In genomic region chr7:136130666-136131239, GRCm38 (mm10) we compare ENCODE assay signal across 23 mouse cellular contexts.
DNase-seq lines count a peak whose midpoint lies in the region; ATAC-seq lines count a peak whose summit lies in the region.
"Had no signal": no experiment of that assay in that cellular context is flagged by ENCODE, and none has a peak within 500 bp of the region (broad histone marks: within the 10 kb centered on the region; RNA-seq: fewer than 3 reads in every experiment).

No protein-coding gene starts in this region.

- H3K36me3 ChIP-seq in kidney, embryonic 14.5 days (ENCODE audit: control insufficient read depth, insufficient read depth, low read length) = no peaks in the 10 kb centered on the region
- no peaks in the 10 kb centered on the region for H3K36me3 ChIP-seq in midbrain, embryonic 11.5 days (ENCODE audit: control insufficient read depth, insufficient read depth, low read length)
- H3K36me3 ChIP-seq in midbrain, embryonic 15.5 days (replicated peaks) = no peaks in the 10 kb centered on the region
- H3K36me3 ChIP-seq in midbrain, embryonic 14.5 days (ENCODE audit: control insufficient read depth, insufficient read depth, low read length) = no peaks in the 10 kb centered on the region
- H3K36me3 ChIP-seq in heart, embryonic 11.5 days (ENCODE audit: control insufficient read depth, insufficient read depth, low read length) = no peaks in the 10 kb centered on the region
- H3K36me3 ChIP-seq: forebrain, embryonic 12.5 days; hindbrain, embryonic 15.5 days; neural tube, embryonic 12.5 days; stomach, embryonic 15.5 days had no signal

- H3K9me3 ChIP-seq in kidney, embryonic 14.5 days (ENCODE audit: control insufficient read depth, low read length) = no peaks in the 10 kb centered on the region
- no peaks in the 10 kb centered on the region for H3K9me3 ChIP-seq in midbrain, embryonic 11.5 days (ENCODE audit: control insufficient read depth, low read length)
- H3K9me3 ChIP-seq in midbrain, embryonic 15.5 days = no peaks in the 10 kb centered on the region
- H3K9me3 ChIP-seq in midbrain, embryonic 14.5 days (ENCODE audit: control insufficient read depth, low read length) = no peaks in the 10 kb centered on the region
- no peaks in the 10 kb centered on the region for H3K9me3 ChIP-seq in heart, embryonic 11.5 days (replicated peaks; ENCODE audit: control insufficient read depth, low read length)
- H3K9me3 ChIP-seq: forebrain, embryonic 12.5 days; hindbrain, embryonic 15.5 days; neural tube, embryonic 12.5 days; stomach, embryonic 15.5 days had no signal

- no peak overlapping the region for H3K9ac ChIP-seq in kidney, embryonic 14.5 days (ENCODE audit: low read depth, low read length)
- no peak overlapping the region for H3K9ac ChIP-seq in midbrain, embryonic 11.5 days (ENCODE audit: low read length)
- no peak overlapping the region for H3K9ac ChIP-seq in midbrain, embryonic 15.5 days
- no peak overlapping the region for H3K9ac ChIP-seq in midbrain, embryonic 14.5 days (replicated peaks; ENCODE audit: low read length)
- no peak overlapping the region for H3K9ac ChIP-seq in heart, embryonic 11.5 days (ENCODE audit: low read depth, low read length)
- H3K9ac ChIP-seq: forebrain, embryonic 12.5 days; hindbrain, embryonic 15.5 days; lung, embryonic 14.5 days; neural tube, embryonic 12.5 days; stomach, embryonic 15.5 days had no signal

- no peaks in the 10 kb centered on the region for H3K4me1 ChIP-seq in kidney, embryonic 14.5 days (ENCODE audit: control insufficient read depth, insufficient read depth, low read length)
- peaks cover 15% of the 10 kb centered on the region for H3K4me1 ChIP-seq in midbrain, embryonic 11.5 days (ENCODE audit: control insufficient read depth, insufficient read depth, low read length)
- peaks cover 17% of the 10 kb centered on the region for H3K4me1 ChIP-seq in midbrain, embryonic 15.5 days
- H3K4me1 ChIP-seq in midbrain, embryonic 14.5 days (ENCODE audit: control insufficient read depth, insufficient read depth, low read length) = peaks cover 19% of the 10 kb centered on the region
- H3K4me1 ChIP-seq in heart, embryonic 11.5 days (ENCODE audit: control insufficient read depth, insufficient read depth, low read length) = peaks cover 3% of the 10 kb centered on the region; the same call in 1 of the 2 replicates
- H3K4me1 ChIP-seq: neural tube, embryonic 12.5 days; stomach, embryonic 15.5 days had no signal

- no peak overlapping the region for H3K4me3 ChIP-seq in kidney, embryonic 14.5 days (ENCODE audit: low read length)
- H3K4me3 ChIP-seq in midbrain, embryonic 11.5 days (ENCODE audit: low read depth, low read length) = no peak overlapping the region
- H3K4me3 ChIP-seq in midbrain, embryonic 15.5 days = no peak overlapping the region
- H3K4me3 ChIP-seq in midbrain, embryonic 14.5 days (replicated peaks; ENCODE audit: low read depth, low read length) = no peak overlapping the region
- no peak overlapping the region for H3K4me3 ChIP-seq in heart, embryonic 11.5 days (ENCODE audit: low read depth, low read length)
- H3K4me3 ChIP-seq: forebrain, embryonic 12.5 days; hindbrain, embryonic 15.5 days; neural tube, embryonic 12.5 days; stomach, embryonic 15.5 days had no signal

- DNase-seq in kidney, adult 11 months = peak; percentile 31
- DNase-seq in midbrain, embryonic 11.5 days (ENCODE audit: low spot score, missing footprints) = peak; percentile 84
- DNase-seq in embryo, embryonic 11 days = peak; percentile 26
- peak; percentile 64 for DNase-seq in midbrain, embryonic 14.5 days
- no peak for DNase-seq in adrenal gland, adult (ENCODE audit: inconsistent age in 2 of 2, low spot score in 1 of 2)
- DNase-seq: adrenal gland, adult 2 months; cerebellum, adult 11 months; cerebellum, postnatal 25 days; gastrocnemius, postnatal 14 days; heart, postnatal 10 days; kidney, postnatal 25 days; lung, embryonic 14.5 days; spleen, adult 18-20 months; thymus, postnatal 14 days had no signal

- no peak for ATAC-seq in kidney, embryonic 14.5 days (ENCODE audit: low FRiP score, low TSS enrichment)
- ATAC-seq in midbrain, embryonic 11.5 days (ENCODE audit: low FRiP score) = peak; percentile 58; the same call in 1 of the 2 replicates
- no peak for ATAC-seq in midbrain, embryonic 15.5 days (replicated peaks)
- no peak for ATAC-seq in midbrain, embryonic 14.5 days (ENCODE audit: low FRiP score, low TSS enrichment)
- ATAC-seq in heart, embryonic 11.5 days (replicated peaks; ENCODE audit: insufficient number of reproducible peaks, low FRiP score, low TSS enrichment) = no peak

- no peak overlapping the region for H3K27ac ChIP-seq in kidney, embryonic 14.5 days (ENCODE audit: low read depth, low read length)
- H3K27ac ChIP-seq in midbrain, embryonic 11.5 days (ENCODE audit: low read depth, low read length) = no peak overlapping the region
- H3K27ac ChIP-seq in midbrain, embryonic 15.5 days = no peak overlapping the region
- H3K27ac ChIP-seq in midbrain, embryonic 14.5 days (replicated peaks; ENCODE audit: low read depth, low read length) = no peak overlapping the region
- no peak overlapping the region for H3K27ac ChIP-seq in heart, embryonic 11.5 days (ENCODE audit: low read depth, low read length)
- H3K27ac ChIP-seq: forebrain, embryonic 12.5 days; macrophage; neural tube, embryonic 12.5 days; stomach, embryonic 15.5 days had no signal

- WGBS in kidney, embryonic 14.5 days = 56% methylated on average over 10 of the region's 10 CpGs
- WGBS in midbrain, embryonic 11.5 days = 15% methylated on average over 10 of the region's 10 CpGs
- WGBS in midbrain, embryonic 15.5 days = 13% methylated on average over 10 of the region's 10 CpGs
- WGBS in midbrain, embryonic 14.5 days = 9% methylated on average over 10 of the region's 10 CpGs
- 50% methylated on average over 10 of the region's 10 CpGs for WGBS in heart, embryonic 11.5 days (ENCODE audit: insufficient replicate concordance)

- no peaks in the 10 kb centered on the region for H3K27me3 ChIP-seq in kidney, embryonic 14.5 days (ENCODE audit: control insufficient read depth, insufficient read depth, low read length)
- no peaks in the 10 kb centered on the region for H3K27me3 ChIP-seq in midbrain, embryonic 11.5 days (ENCODE audit: control insufficient read depth, insufficient read depth, low read length)
- no peaks in the 10 kb centered on the region for H3K27me3 ChIP-seq in midbrain, embryonic 15.5 days (replicated peaks)
- H3K27me3 ChIP-seq in midbrain, embryonic 14.5 days (ENCODE audit: control insufficient read depth, insufficient read depth, low read length) = no peaks in the 10 kb centered on the region
- H3K27me3 ChIP-seq in heart, embryonic 11.5 days (ENCODE audit: control insufficient read depth, insufficient read depth, low read length) = no peaks in the 10 kb centered on the region
- H3K27me3 ChIP-seq: hindbrain, embryonic 15.5 days; neural tube, embryonic 12.5 days; stomach, embryonic 15.5 days had no signal

- H3K4me2 ChIP-seq in kidney, embryonic 14.5 days (replicated peaks; ENCODE audit: low read depth, low read length) = no peak overlapping the region
- no peak overlapping the region for H3K4me2 ChIP-seq in midbrain, embryonic 11.5 days
- H3K4me2 ChIP-seq in midbrain, embryonic 15.5 days = no peak overlapping the region
- H3K4me2 ChIP-seq in midbrain, embryonic 14.5 days (ENCODE audit: low read length) = no peak overlapping the region
- no peak overlapping the region for H3K4me2 ChIP-seq in heart, embryonic 11.5 days
- H3K4me2 ChIP-seq: forebrain, embryonic 12.5 days; hindbrain, embryonic 15.5 days; liver, embryonic 11.5 days; lung, embryonic 14.5 days; neural tube, embryonic 12.5 days; stomach, embryonic 15.5 days had no signal

Comparison
In these comparisons a context has a peak if more than half of its experiments do, and no peak if none do; other contexts are left out.
1. DNase-seq: peak in kidney, adult 11 months (single experiment), midbrain, embryonic 11.5 days (single experiment), embryo, embryonic 11 days (single experiment) and midbrain, embryonic 14.5 days (single experiment); none in adrenal gland, adult (0 of 2).